Mouse (Mus musculus): ENCODE results near the gene Ccdc91. TPM values are rescaled to one million over a fixed set of nuclear protein-coding genes. Genes with fewer than 3 reads are reported as not detected.

Gene Ccdc91
- polyA plus RNA-seq (2014; fragmentation: Illumina TruSeq; extraction: RNeasy Lipid Tissue Mini Kit (QIAGEN cat#74804); ENCODE audit: low read depth, low replicate concordance), result 25.8 TPM

GRCm38 (mm10) chr6:147475727-147476613 lies at the start of gene Ccdc91:
Gene Ccdc91, plus strand, starts transcription at chr6:147475828.

Other genes with a start within 250 kb of the Ccdc91 start
- gene Pthlh, start 211.6 kb upstream of the Ccdc91 start, polyA plus RNA-seq (2014; fragmentation: Illumina TruSeq; extraction: RNeasy Lipid Tissue Mini Kit (QIAGEN cat#74804); ENCODE audit: low read depth, low replicate concordance), result 0.73 TPM

Measured in sigmoid colon, adult 10 weeks (tissue).